Mouse (Mus musculus): ENCODE measurements around the gene Zfp14. TPM values are rescaled to one million over a fixed set of nuclear protein-coding genes. Genes with fewer than 3 reads are reported as not detected.

Gene Zfp14
- polyA plus RNA-seq, 1 experiment from 2014 or later, result 1.8 TPM

DNA sequence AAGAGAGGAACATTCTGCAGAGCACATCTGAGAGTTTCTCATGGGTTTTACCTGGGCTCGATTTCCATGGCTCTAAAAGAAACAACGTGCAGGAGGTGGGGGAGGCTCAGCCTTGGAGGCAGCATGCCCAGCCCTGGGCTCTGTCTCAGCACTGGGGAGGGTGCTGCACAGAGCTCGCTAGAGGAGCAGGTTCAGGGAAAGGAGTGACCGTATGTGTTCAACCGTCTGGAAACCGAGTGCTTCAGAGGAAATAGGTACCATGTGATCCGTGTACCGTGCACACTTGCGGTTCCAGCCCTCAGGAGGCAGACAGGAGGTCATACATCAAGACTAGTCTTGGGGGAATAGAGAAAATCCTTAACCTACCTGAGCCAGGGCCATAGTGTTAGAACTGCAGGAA is 6.8 kb downstream of the Zfp14 start:
- Histone ChIP-seq H3K4me1 (replicated peaks; ENCODE audit: control insufficient read depth, insufficient read depth) (no peaks in the 10 kb centered on the region), H3K27ac (replicated peaks) (no peak overlapping the region), H3K36me3 (ENCODE audit: control insufficient read depth, insufficient read depth, low read length) (no peaks in the 10 kb centered on the region), H3K9ac (ENCODE audit: low read length) (no peak overlapping the region), H3K4me2 (replicated peaks; ENCODE audit: low read depth) (no peak overlapping the region), H3K27me3 (ENCODE audit: control insufficient read depth, insufficient read depth, low read length) (no peaks in the 10 kb centered on the region), H3K4me3 (ENCODE audit: low read depth, low read length) (no peak overlapping the region), H3K9me3 (ENCODE audit: control insufficient read depth, low read length) (no peaks in the 10 kb centered on the region)
- TF ChIP-seq EP300 (optimal IDR thresholded peaks at IDR 0.05) (no peak), CTCF (IDR thresholded peaks at IDR 0.05; ENCODE audit: low read depth) (no peak)
- no peak for DNase-seq (ENCODE audit: low spot score)
- no peak for ATAC-seq (ENCODE audit: low FRiP score, low TSS enrichment)
- 48% methylated on average over 9 of the region's 9 CpGs for WGBS

DNA sequence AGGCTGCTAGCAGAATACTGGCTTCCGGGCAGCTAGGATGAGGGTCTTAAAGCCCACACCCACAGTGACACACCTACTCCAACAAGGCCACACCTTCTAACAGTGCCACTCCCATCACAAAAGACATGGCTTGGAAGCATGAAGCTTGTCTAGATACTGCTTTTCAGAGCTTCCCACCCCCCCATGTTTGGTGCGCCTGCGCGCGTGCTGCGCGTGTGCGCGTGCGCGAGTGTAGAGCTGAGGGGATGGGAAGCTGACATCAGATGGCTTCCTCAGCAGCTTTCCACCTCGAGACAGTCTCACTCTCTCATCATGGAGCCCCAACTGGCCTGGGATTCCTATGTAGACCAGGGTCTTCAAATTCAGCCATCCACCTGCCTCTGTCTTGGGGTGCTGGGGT is 16.8 kb downstream of the Zfp14 start:
- 92% methylated on average over 12 of the region's 12 CpGs for WGBS
- TF ChIP-seq EP300 (optimal IDR thresholded peaks at IDR 0.05) (no peak), CTCF (IDR thresholded peaks at IDR 0.05; ENCODE audit: low read depth) (no peak)
- no peak for ATAC-seq (ENCODE audit: low FRiP score, low TSS enrichment)

DNA sequence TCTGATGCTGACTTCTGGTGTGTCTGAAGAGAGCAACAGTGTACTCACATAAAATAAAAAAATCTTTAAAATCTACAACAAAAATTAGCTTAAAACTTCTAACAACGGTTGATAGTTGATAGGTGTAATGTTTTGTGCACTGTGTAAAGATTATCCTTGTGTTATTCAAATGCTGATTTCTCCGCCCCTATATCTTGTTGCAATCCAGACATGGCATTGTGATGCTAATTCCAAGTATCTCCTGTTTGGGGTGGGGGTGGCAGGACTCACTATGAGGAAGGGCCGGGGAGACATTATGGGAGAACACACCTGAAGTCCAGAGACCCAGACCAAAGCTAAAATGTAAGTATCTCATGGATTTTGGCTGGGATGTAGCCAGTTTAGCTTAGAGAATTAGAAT is 19.8 kb downstream of the Zfp14 start:
- Histone ChIP-seq H3K4me3 (ENCODE audit: low read depth, low read length) (no peak overlapping the region), H3K9me3 (ENCODE audit: control insufficient read depth, low read length) (no peaks in the 10 kb centered on the region), H3K27me3 (ENCODE audit: control insufficient read depth, insufficient read depth, low read length) (no peaks in the 10 kb centered on the region), H3K9ac (ENCODE audit: low read length) (no peak overlapping the region), H3K36me3 (ENCODE audit: control insufficient read depth, insufficient read depth, low read length) (no peaks in the 10 kb centered on the region; the same call in 1 of the 2 replicates), H3K4me2 (replicated peaks; ENCODE audit: low read depth) (no peak overlapping the region), H3K4me1 (replicated peaks; ENCODE audit: control insufficient read depth, insufficient read depth) (no peaks in the 10 kb centered on the region), H3K27ac (replicated peaks) (no peak overlapping the region)
- 83% methylated on average over 3 of the region's 3 CpGs for WGBS
- TF ChIP-seq EP300 (optimal IDR thresholded peaks at IDR 0.05), result no peak
- TF ChIP-seq CTCF (IDR thresholded peaks at IDR 0.05; ENCODE audit: low read depth), result no peak
- no peak for ATAC-seq (ENCODE audit: low FRiP score, low TSS enrichment)
- DNase-seq (ENCODE audit: low spot score), result no peak

More for the DNA sequence above, 16.8 kb downstream of the Zfp14 start:
- no peak for DNase-seq (ENCODE audit: low spot score)
- H3K36me3 ChIP-seq (ENCODE audit: control insufficient read depth, insufficient read depth, low read length), result no peaks in the 10 kb centered on the region; the same call in 1 of the 2 replicates
- no peak overlapping the region for H3K4me3 ChIP-seq (ENCODE audit: low read depth, low read length)
- H3K9ac ChIP-seq (ENCODE audit: low read length), result no peak overlapping the region
- H3K27ac ChIP-seq (replicated peaks), result no peak overlapping the region
- no peak overlapping the region for H3K4me2 ChIP-seq (replicated peaks; ENCODE audit: low read depth)
- no peaks in the 10 kb centered on the region for H3K4me1 ChIP-seq (replicated peaks; ENCODE audit: control insufficient read depth, insufficient read depth)
- H3K9me3 ChIP-seq (ENCODE audit: control insufficient read depth, low read length), result no peaks in the 10 kb centered on the region
- no peaks in the 10 kb centered on the region for H3K27me3 ChIP-seq (ENCODE audit: control insufficient read depth, insufficient read depth, low read length)

DNA sequence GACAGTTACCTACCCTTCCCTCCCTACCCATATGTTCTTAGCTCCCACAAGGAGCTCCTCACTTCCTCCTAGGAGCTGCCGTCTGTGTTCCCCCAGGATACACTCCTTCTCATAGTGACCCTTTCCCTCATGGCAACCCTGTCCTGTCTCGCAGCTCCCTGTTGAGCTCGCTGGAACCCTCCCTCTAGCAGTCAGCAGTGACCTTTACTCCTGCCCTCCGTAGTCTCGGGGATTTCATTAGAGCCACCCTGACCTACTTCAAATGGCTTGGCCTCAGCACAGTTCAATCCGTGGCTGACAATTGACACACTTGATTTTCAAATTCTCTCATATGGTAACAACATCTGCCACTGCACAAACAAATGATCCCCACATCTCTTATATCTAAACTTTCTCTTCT is 20.5 kb downstream of the Zfp14 start:
- DNase-seq (ENCODE audit: low spot score) (no peak), ATAC-seq (ENCODE audit: low FRiP score, low TSS enrichment) (no peak)
- Histone ChIP-seq H3K4me2 (replicated peaks; ENCODE audit: low read depth) (no peak overlapping the region), H3K4me3 (ENCODE audit: low read depth, low read length) (no peak overlapping the region), H3K27ac (replicated peaks) (no peak overlapping the region), H3K9me3 (ENCODE audit: control insufficient read depth, low read length) (no peaks in the 10 kb centered on the region), H3K9ac (ENCODE audit: low read length) (no peak overlapping the region), H3K27me3 (ENCODE audit: control insufficient read depth, insufficient read depth, low read length) (no peaks in the 10 kb centered on the region), H3K36me3 (ENCODE audit: control insufficient read depth, insufficient read depth, low read length) (no peaks in the 10 kb centered on the region; the same call in 1 of the 2 replicates), H3K4me1 (replicated peaks; ENCODE audit: control insufficient read depth, insufficient read depth) (no peaks in the 10 kb centered on the region)
- no peak for TF ChIP-seq EP300 (optimal IDR thresholded peaks at IDR 0.05)
- no peak for TF ChIP-seq CTCF (IDR thresholded peaks at IDR 0.05; ENCODE audit: low read depth)
- 28% methylated on average over 6 of the region's 6 CpGs for WGBS

DNA sequence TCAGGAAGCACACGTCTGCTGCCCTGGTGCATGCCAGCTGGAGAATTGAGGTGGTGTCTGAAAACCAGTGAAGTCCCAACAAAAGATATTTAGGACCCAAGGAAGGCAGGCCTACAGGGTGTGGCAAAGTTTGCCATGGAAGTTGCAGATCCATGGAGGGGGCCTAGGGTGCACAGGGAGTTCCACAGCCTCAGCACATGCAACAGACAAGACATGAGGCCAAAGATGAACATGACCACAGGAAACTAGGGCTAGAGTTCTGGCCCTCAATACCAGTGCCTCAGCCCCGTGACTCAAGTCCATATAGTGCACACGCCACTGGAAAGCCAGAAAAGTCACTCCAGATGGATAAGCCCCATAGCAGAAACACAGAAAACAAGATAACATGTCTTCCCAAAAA is 22.6 kb downstream of the Zfp14 start:
- TF ChIP-seq EP300 (optimal IDR thresholded peaks at IDR 0.05), result no peak
- TF ChIP-seq CTCF (IDR thresholded peaks at IDR 0.05; ENCODE audit: low read depth), result no peak
- 96% methylated on average over 3 of the region's 3 CpGs for WGBS

DNA sequence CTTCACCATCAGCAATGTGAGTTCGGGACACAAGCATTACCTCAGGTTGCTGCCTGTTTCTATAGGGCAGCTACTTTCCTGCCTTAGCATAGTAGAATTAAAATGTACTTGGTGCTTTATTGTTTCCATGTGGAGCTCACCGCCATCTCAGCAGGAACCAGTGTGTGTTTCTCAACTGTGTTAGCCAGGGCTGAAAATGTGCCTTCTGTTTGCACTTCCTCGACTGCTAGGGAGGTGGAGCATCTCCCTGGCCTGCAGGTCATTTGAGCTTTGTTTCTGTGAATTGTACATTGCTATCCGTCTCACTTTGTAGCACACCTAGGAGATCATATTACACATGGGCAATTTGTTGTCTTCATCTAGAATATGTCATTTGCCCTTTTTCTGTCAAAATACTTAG is 23.8 kb downstream of the Zfp14 start:
- TF ChIP-seq EP300 (optimal IDR thresholded peaks at IDR 0.05), result no peak
- no peak for TF ChIP-seq CTCF (IDR thresholded peaks at IDR 0.05; ENCODE audit: low read depth)
- ATAC-seq (ENCODE audit: low FRiP score, low TSS enrichment) (no peak), DNase-seq (ENCODE audit: low spot score) (no peak)
- H3K9ac ChIP-seq (ENCODE audit: low read length), result no peak overlapping the region
- no peaks in the 10 kb centered on the region for H3K27me3 ChIP-seq (ENCODE audit: control insufficient read depth, insufficient read depth, low read length)
- no peak overlapping the region for H3K4me2 ChIP-seq (replicated peaks; ENCODE audit: low read depth)
- H3K27ac ChIP-seq (replicated peaks), result no peak overlapping the region
- H3K9me3 ChIP-seq (ENCODE audit: control insufficient read depth, low read length), result no peaks in the 10 kb centered on the region
- no peak overlapping the region for H3K4me3 ChIP-seq (ENCODE audit: low read depth, low read length)
- H3K36me3 ChIP-seq (ENCODE audit: control insufficient read depth, insufficient read depth, low read length), result peaks cover 19% of the 10 kb centered on the region
- no peaks in the 10 kb centered on the region for H3K4me1 ChIP-seq (replicated peaks; ENCODE audit: control insufficient read depth, insufficient read depth)
- 59% methylated on average over 4 of the region's 4 CpGs for WGBS

More for the DNA sequence above, 22.6 kb downstream of the Zfp14 start:
- Histone ChIP-seq H3K36me3 (ENCODE audit: control insufficient read depth, insufficient read depth, low read length) (peaks cover 7% of the 10 kb centered on the region; the same call in 1 of the 2 replicates), H3K9me3 (ENCODE audit: control insufficient read depth, low read length) (no peaks in the 10 kb centered on the region), H3K27ac (replicated peaks) (no peak overlapping the region), H3K27me3 (ENCODE audit: control insufficient read depth, insufficient read depth, low read length) (no peaks in the 10 kb centered on the region), H3K4me1 (replicated peaks; ENCODE audit: control insufficient read depth, insufficient read depth) (no peaks in the 10 kb centered on the region), H3K4me3 (ENCODE audit: low read depth, low read length) (no peak overlapping the region), H3K4me2 (replicated peaks; ENCODE audit: low read depth) (no peak overlapping the region), H3K9ac (ENCODE audit: low read length) (no peak overlapping the region)
- DNase-seq (ENCODE audit: low spot score) (no peak), ATAC-seq (ENCODE audit: low FRiP score, low TSS enrichment) (no peak)
